Comparison of ENCODE assay signal across 10 mouse cellular contexts in the genomic region with DNA sequence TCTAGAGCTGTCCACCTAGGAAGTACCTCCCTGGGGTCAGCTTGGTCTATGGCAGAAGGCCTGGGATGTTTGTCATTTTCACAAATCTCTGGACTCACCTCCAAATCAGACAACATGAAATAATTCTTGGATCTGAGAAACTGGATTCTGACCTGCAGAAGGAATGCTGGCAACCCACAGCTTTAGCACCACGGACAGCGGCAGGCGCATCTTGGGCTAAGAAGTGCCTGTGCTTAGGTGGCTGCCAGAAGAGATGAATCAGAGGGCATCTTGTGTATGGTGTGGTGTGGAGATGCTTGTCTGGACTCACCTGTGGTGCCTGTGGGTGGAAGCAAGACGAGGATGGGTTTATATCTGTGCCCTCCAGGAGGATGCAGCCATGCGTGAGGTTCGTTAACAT. TPM values are rescaled to one million over a fixed set of nuclear protein-coding genes. Genes with fewer than 3 reads are reported as not detected.
DNase-seq lines count a peak whose midpoint lies in the region; ATAC-seq and TF ChIP-seq lines count a peak whose summit lies in the region.
"Had no signal": no experiment of that assay in that cellular context is flagged by ENCODE, and none has a peak within 500 bp of the region (broad histone marks: within the 10 kb centered on the region; RNA-seq: fewer than 3 reads in every experiment).

No protein-coding gene starts in this region.

- no peak for TF ChIP-seq CTCF in stomach, postnatal 0 days (IDR thresholded peaks at IDR 0.05; ENCODE audit: low read depth)

- H3K4me2 ChIP-seq in stomach, postnatal 0 days (replicated peaks; ENCODE audit: low read depth): no peak overlapping the region
- H3K4me2 ChIP-seq: embryonic facial prominence, embryonic 13.5 days had no signal

- H3K36me3 ChIP-seq in stomach, postnatal 0 days (ENCODE audit: control insufficient read depth, insufficient read depth, low read length): no peaks in the 10 kb centered on the region
- H3K36me3 ChIP-seq: embryonic facial prominence, embryonic 13.5 days had no signal

- H3K9ac ChIP-seq in stomach, postnatal 0 days (ENCODE audit: low read length): no peak overlapping the region
- H3K9ac ChIP-seq: embryonic facial prominence, embryonic 13.5 days; liver, embryonic 14.5 days had no signal

- TF ChIP-seq EP300 in stomach, postnatal 0 days (optimal IDR thresholded peaks at IDR 0.05): no peak

- no peaks in the 10 kb centered on the region for H3K27me3 ChIP-seq in stomach, postnatal 0 days (ENCODE audit: control insufficient read depth, insufficient read depth, low read length)

- no peak for ATAC-seq in stomach, postnatal 0 days (ENCODE audit: low FRiP score, low TSS enrichment)
- no peak for ATAC-seq in activated CD4-positive, CD25-positive, alpha-beta regulatory T cell, adult 4 months

- H3K4me1 ChIP-seq in stomach, postnatal 0 days (replicated peaks; ENCODE audit: control insufficient read depth, insufficient read depth): no peaks in the 10 kb centered on the region
- H3K4me1 ChIP-seq: embryonic facial prominence, embryonic 13.5 days had no signal

- no peak overlapping the region for H3K4me3 ChIP-seq in stomach, postnatal 0 days (ENCODE audit: low read depth, low read length)
- H3K4me3 ChIP-seq: embryonic facial prominence, embryonic 13.5 days had no signal

- peak; percentile 40 for DNase-seq in thymus, postnatal 4 days
- DNase-seq in thymus, postnatal 25 days: no peak
- peak; percentile 79 to 80 for DNase-seq in adrenal gland, postnatal 36 days
- peak; percentile 82 for DNase-seq in kidney, postnatal 10 days
- DNase-seq in stomach, postnatal 0 days (ENCODE audit: low spot score): peak; percentile 60
- no peak for DNase-seq in thymus, postnatal 0 days (ENCODE audit: low spot score)

- no peaks in the 10 kb centered on the region for H3K9me3 ChIP-seq in stomach, postnatal 0 days (ENCODE audit: control insufficient read depth, low read length)
- H3K9me3 ChIP-seq: embryonic facial prominence, embryonic 13.5 days had no signal

- no peak overlapping the region for H3K27ac ChIP-seq in stomach, postnatal 0 days (replicated peaks)
- H3K27ac ChIP-seq: embryonic facial prominence, embryonic 13.5 days; liver, embryonic 14.5 days had no signal

- WGBS in stomach, postnatal 0 days: 35% methylated on average over 6 of the region's 6 CpGs

RNA-seq across cellular contexts. Expression of gene C1ql2, which starts 8.5 kb away (rescaled TPM):
- not detected for total RNA-seq in adrenal gland, postnatal 36 days (2021)
- 0.21 and 0.23 TPM in 2 replicates for polyA plus RNA-seq in stomach, postnatal 0 days (2015; fragmentation: Nextera tagmentation; extraction: Ambion mirVana)
- not detected for polyA plus RNA-seq in activated CD4-positive, CD25-positive, alpha-beta regulatory T cell, adult 4 months (2017; shearing (Covaris generic))
- 0.10 TPM in 1 of 2 replicates, not detected in the other for polyA plus RNA-seq in thymus, postnatal 0 days (2015; fragmentation: Nextera tagmentation; extraction: Ambion mirVana)
- polyA plus RNA-seq: liver, embryonic 14.5 days; stomach, embryonic 14.5 days had no signal

RNA-seq across cellular contexts. Expression of gene Steap3, which starts 59.3 kb away (rescaled TPM):
- total RNA-seq in adrenal gland, postnatal 36 days (2021): 10 to 100 TPM; 21.9 to 48.2 TPM
- polyA plus RNA-seq in stomach, postnatal 0 days (2015; fragmentation: Nextera tagmentation; extraction: Ambion mirVana): 2.8 and 3.2 TPM in 2 replicates
- polyA plus RNA-seq in activated CD4-positive, CD25-positive, alpha-beta regulatory T cell, adult 4 months (2017; shearing (Covaris generic)): not detected
- 4.7 and 5.0 TPM in 2 replicates for polyA plus RNA-seq in thymus, postnatal 0 days (2015; fragmentation: Nextera tagmentation; extraction: Ambion mirVana)

Comparison
In these comparisons a context has a peak if more than half of its experiments do, and no peak if none do; other contexts are left out.
1. DNase-seq: peak in thymus, postnatal 4 days (single experiment), adrenal gland, postnatal 36 days (2 of 2), kidney, postnatal 10 days (single experiment) and stomach, postnatal 0 days (single experiment); none in thymus, postnatal 25 days (single experiment) and thymus, postnatal 0 days (single experiment).